Mouse (Mus musculus): ENCODE results near the gene Saysd1. TPM values are rescaled to one million over a fixed set of nuclear protein-coding genes. Genes with fewer than 3 reads are reported as not detected.

Saysd1 gene
- 1 to 10 TPM; 2.0 to 2.2 TPM for total RNA-seq (2021)
- long read RNA-seq, experiment 1, partial matches to known transcripts = 0 of 4 reads
- long read RNA-seq, experiment 1, other reads (novel, unspliced or antisense) = 1 of 4 reads
- long read RNA-seq, experiment 2, transcript Saysd1-201 (2 exons, 2,315 nt) = major isoform, 7 of 8 reads
- long read RNA-seq, experiment 2, partial matches to known transcripts = 0 of 8 reads
- long read RNA-seq, experiment 2, other reads (novel, unspliced or antisense) = 1 of 8 reads

- DNase-seq = no peak
Measured at GRCm38 (mm10) chr14:20138484-20139355, at the start of gene Saysd1. Saysd1 (minus strand) TSS chr14:20138534.

- no peak for DNase-seq
Measured at GRCm38 (mm10) chr14:20185426-20185825, 47.1 kb upstream of the Saysd1 start.

- DNase-seq = no peak
Measured at GRCm38 (mm10) chr14:20183701-20184100, 45.4 kb upstream of the Saysd1 start.

GRCm38 (mm10) chr14:20182596-20182995 lies 44.3 kb upstream of the Saysd1 start:
- DNase-seq = no peak

GRCm38 (mm10) chr14:20181466-20181921 lies 43.2 kb upstream of the Saysd1 start, which contains the start of gene Kcnk5:
Kcnk5 (minus strand) TSS chr14:20181809.
- peak; percentile 87 for DNase-seq

GRCm38 (mm10) chr14:20180751-20181162 lies 42.4 kb upstream of the Saysd1 start:
- peak; percentile 35 for DNase-seq

- DNase-seq = no peak
Measured at GRCm38 (mm10) chr14:20180304-20180703, 42.0 kb upstream of the Saysd1 start.

- no peak for DNase-seq
Measured at GRCm38 (mm10) chr14:20179731-20180280, 41.5 kb upstream of the Saysd1 start.

- DNase-seq = no peak
Measured at GRCm38 (mm10) chr14:20179080-20179479, 40.7 kb upstream of the Saysd1 start.

- DNase-seq = no peak
Measured at GRCm38 (mm10) chr14:20178593-20178992, 40.3 kb upstream of the Saysd1 start.

- no peak for DNase-seq
Measured at GRCm38 (mm10) chr14:20177494-20178123, 39.3 kb upstream of the Saysd1 start.

- no peak for DNase-seq
Measured at GRCm38 (mm10) chr14:20175705-20176104, 37.4 kb upstream of the Saysd1 start.

GRCm38 (mm10) chr14:20175114-20175513 lies 36.8 kb upstream of the Saysd1 start:
- no peak for DNase-seq

GRCm38 (mm10) chr14:20174696-20175095 lies 36.4 kb upstream of the Saysd1 start:
- DNase-seq = no peak

- DNase-seq = no peak
Measured at GRCm38 (mm10) chr14:20173873-20174490, 35.6 kb upstream of the Saysd1 start.

GRCm38 (mm10) chr14:20172924-20173323 lies 34.6 kb upstream of the Saysd1 start:
- DNase-seq = no peak

- no peak for DNase-seq
Measured at GRCm38 (mm10) chr14:20172509-20172908, 34.2 kb upstream of the Saysd1 start.

- no peak for DNase-seq
Measured at GRCm38 (mm10) chr14:20171840-20172239, 33.5 kb upstream of the Saysd1 start.

- no peak for DNase-seq
Measured at GRCm38 (mm10) chr14:20169251-20169650, 30.9 kb upstream of the Saysd1 start.

GRCm38 (mm10) chr14:20168478-20168877 lies 30.1 kb upstream of the Saysd1 start:
- DNase-seq = no peak

- no peak for DNase-seq
Measured at GRCm38 (mm10) chr14:20168054-20168453, 29.7 kb upstream of the Saysd1 start.

GRCm38 (mm10) chr14:20165413-20165812 lies 27.1 kb upstream of the Saysd1 start:
- no peak for DNase-seq

Measured in gastrocnemius, postnatal 10 days (tissue).